Mouse (Mus musculus) erythroblast, embryonic 14.5 days (primary cell): Measurements from ENCODE around the gene Gnb5.

Source experiments
- GATA1 ChIP-seq: IDR thresholded peaks from 2 replicates; pipeline ENCODE4 v1.6.1; 2012; ENCODE audit warnings: low read length, inconsistent platforms, mixed read lengths
- TAL1 ChIP-seq: IDR thresholded peaks from 3 replicates; pipeline ENCODE4 v1.6.1; 2012; ENCODE audit warnings: low read length, inconsistent platforms, mixed read lengths

DNA sequence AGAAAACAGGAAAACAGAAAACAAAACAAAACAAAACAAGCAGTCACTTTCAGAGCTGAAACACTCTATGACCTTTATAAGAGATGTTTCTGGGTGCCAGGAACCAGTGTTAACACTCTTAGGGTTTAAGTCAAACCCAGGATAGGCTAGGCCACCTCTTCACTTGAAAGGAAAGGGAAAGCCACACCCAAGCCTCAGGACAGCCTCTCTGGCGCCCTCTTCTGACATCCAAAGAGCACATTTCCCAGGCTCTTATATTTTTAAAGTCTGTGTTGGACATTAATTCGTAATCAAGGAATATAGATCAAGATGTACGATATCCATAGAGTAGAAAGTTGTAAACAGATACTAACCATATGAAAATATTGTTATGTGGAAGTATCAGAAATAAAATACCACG is 16.5 kb upstream of the Gnb5 start:
- TF ChIP-seq TAL1 (no peak), GATA1 (no peak)
